Mouse (Mus musculus): ENCODE data around the gene Naa25.

- no peak for TF ChIP-seq CTCF (IDR thresholded peaks at IDR 0.05; ENCODE audit: borderline replicate concordance, control insufficient read depth, extremely low read depth, insufficient read depth, low read length, poor library complexity)
- no peak for TF ChIP-seq POLR2A (IDR thresholded peaks at IDR 0.05; ENCODE audit: control insufficient read depth, extremely low read depth, insufficient read depth, low read length, poor library complexity)
Observed at GRCm38 (mm10) chr5:121438131-121438530, 40.4 kb downstream of the Naa25 start.
